Mouse (Mus musculus) MN1 (cell line): Measurements from ENCODE around the gene Acvr2b.
A peak's percentile ranks its signal among the peaks of the same experiment; 100 is the strongest.

Experiments
- DNase-seq: peaks from one replicate; pipeline ENCODE4 v3.0.0-alpha.2; 2016; ENCODE audit warnings: low spot score

The Acvr2b gene

GRCm38 (mm10) chr9:119408898-119409664 lies 7.2 kb downstream of the Acvr2b start:
- peak; percentile 84 for DNase-seq

DNA sequence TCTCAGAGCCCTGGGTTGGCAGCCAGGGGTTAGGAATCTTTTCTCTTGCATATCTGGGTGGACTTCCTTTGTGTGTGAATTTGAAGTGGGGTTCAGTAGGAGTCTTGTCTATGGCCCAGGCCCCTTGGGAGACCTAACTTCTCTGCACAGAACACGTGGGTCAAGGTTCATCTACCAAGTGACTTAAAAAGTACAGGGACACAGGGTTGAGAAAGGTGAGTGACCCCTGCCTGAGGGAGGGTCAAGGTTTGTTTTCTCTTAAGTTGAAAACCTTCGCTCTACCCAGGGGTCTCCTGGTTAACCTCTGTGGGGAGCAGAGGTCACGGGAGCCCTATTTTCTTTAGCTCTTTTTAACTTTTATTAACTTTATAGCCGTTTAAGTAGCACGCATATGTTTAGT lies 7.9 kb downstream of the Acvr2b start:
- DNase-seq = no peak

DNA sequence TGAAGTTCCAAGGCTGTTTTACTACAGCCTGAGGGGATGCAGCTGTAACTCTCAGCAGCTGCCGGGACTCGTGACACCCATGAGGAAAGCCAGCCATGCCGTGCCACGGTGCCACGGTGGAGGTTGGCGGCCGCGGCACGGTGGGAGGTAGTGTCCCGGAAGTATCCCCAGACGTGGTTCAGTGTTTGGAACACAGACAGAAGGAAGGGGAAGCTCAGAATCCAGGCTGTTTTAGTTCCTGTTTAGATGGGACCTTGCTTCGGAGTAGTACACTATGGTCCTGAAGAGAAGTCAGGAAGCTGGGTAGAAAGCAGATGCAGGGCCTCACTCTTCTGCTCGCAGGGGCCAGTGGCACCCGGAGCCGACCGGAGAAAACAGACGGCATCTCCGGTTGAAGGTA lies 16.1 kb downstream of the Acvr2b start:
- no peak for DNase-seq

GRCm38 (mm10) chr9:119419852-119420438 lies 18.0 kb downstream of the Acvr2b start:
- DNase-seq = no peak

- DNase-seq = peak; percentile 86
These were observed 23.5 kb downstream of the Acvr2b start for GRCm38 (mm10) chr9:119425217-119425975.

DNA sequence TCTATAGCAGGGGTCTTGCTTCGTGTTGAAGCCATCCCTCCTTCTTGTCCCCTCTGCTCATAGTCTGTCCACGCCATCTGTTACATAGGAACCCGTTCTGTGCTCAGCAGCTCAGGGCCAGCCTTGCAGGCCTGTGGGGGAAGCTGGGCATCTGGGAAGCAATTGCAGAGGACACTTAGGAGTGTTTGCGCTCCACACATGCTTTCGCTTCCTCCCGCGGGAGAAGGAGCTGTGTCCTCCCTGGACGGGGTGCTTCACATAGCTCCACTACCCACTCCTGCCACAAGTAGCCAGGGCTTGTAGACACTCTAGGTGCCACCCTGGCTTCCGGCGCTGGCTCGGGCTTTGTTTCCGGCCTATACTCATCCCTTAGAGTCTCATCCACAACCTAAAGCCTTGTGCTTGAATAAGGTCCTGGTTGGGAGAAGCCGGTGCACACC lies 24.1 kb downstream of the Acvr2b start:
- no peak for DNase-seq

- DNase-seq = no peak
These were observed 24.6 kb downstream of the Acvr2b start for GRCm38 (mm10) chr9:119426483-119426882.

DNA sequence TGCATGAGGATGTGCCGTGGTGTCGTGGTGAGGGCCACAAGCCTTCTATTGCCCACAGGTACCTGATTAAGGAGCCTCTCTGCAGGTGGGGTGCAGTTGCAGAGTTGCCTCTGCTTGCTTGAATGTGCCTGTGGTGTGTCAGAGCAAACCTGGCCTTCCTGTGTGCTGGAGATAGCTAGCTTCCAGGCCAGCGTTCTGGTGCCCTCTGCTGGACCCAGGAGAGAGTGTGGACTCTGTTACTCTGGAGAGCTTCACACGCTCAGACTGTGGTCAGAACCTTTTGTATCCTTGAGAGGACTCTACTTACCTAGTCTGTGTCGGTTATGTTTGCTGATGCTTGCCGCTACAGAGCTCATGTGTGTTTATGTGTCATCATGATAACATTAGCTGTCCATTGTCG lies 28.4 kb downstream of the Acvr2b start:
- peak; percentile 87 for DNase-seq

- DNase-seq = no peak
These were observed 33.9 kb downstream of the Acvr2b start for GRCm38 (mm10) chr9:119435855-119436254.

DNA sequence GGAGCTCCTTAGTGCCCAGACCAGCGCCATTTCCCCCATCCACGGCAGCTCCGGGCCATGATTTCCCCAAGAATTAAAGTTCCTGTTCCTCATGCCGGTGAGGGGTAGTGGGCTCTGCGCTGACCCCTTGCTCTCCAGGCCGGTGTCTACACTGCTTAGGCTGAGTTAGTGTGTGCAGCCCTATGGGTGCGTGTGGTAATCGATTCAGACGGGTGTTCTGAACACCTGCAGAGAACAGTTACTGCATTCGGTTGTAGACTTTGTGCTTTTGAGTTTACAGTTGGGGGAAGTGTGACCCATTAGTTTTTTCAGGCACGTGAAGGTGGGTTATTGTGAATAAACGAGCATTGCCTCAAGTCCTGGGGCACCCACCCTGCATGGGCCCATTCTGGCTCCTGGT lies 36.1 kb downstream of the Acvr2b start:
- no peak for DNase-seq

DNA sequence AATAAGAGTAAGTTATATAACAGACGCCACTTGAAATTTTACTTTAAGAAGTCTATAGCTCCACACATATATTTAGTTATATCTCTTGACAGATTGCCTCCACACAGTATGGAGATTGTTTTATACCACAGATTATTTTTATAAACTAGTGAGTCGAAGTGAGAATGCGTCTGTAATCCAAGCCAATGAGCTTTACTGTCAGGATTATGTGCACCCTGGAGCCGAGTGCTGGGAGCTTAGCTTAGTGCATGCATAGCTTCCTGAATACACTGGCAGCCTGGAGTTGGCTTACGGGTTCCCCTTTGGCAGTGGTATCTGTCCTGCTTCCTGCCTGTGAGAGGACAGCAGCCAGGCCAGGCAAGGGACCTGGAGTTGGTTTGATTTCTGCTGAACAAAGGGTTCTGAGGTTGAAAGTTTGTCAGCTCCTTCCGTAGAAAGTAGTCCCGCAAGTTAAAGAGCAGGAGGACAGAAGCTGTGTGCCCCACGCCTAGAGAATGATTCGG lies 36.6 kb downstream of the Acvr2b start:
- no peak for DNase-seq

DNA sequence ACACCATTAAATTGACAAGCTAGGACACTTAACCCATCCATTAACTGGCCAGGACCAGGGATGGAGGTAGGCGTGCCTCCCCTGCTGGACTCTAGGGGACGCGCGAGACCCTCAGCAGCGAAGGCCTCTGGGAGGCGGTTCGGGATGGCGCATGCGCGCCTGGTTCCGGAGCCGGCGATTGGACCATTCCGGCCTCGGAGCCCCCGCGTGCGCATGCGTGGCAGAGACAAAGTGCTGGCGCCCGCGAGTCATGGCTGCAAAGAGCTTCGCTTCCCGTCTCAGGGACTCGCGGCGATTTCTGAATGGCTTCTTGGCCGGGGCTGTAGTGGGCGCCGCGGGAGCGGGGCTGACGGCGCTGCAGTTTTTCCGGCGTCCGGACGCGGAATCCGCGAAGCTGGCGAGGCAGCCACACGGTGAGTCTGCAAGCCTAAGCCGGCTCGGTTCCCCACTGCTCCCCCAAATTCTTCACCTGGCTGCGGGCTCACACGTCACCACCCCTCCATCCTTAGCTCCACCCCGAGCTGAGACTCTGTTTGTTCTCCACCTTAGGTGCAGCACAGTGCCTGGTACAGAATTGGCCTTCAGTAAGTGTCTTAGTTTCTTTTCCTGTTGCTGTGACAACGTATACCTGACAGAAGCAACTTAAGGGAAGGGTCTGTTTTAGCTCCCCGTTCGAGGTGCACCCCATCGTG lies 43.0 kb downstream of the Acvr2b start, which contains the start of gene Exog:
Gene Exog (plus strand): TSS at position 206 of the 692 bp plus-strand sequence.
- peak; percentile 96 for DNase-seq

DNA sequence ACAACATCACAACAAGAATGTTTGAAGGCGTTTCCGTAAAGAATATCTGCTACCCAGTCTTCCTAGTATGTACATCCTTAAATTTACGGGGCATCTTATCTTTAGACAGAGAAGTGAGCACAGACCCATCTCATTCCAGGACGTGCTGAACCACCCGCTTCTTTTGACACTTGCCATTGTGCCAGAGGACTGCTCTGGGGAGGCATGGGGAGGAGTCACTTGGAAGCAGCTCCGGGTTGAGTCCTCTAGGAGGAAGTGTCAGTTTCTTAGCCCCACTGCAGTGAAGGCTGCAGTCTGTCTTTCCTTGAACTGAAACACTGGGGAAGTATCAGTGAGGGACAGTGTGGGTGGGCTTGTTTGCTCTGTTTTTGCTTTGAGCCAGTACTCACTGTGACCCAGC lies 43.8 kb downstream of the Acvr2b start:
- DNase-seq = peak; percentile 25

- DNase-seq = no peak
These were observed 54.0 kb downstream of the Acvr2b start for GRCm38 (mm10) chr9:119455967-119456366.

GRCm38 (mm10) chr9:119457122-119457521 lies 55.2 kb downstream of the Acvr2b start:
- no peak for DNase-seq

DNA sequence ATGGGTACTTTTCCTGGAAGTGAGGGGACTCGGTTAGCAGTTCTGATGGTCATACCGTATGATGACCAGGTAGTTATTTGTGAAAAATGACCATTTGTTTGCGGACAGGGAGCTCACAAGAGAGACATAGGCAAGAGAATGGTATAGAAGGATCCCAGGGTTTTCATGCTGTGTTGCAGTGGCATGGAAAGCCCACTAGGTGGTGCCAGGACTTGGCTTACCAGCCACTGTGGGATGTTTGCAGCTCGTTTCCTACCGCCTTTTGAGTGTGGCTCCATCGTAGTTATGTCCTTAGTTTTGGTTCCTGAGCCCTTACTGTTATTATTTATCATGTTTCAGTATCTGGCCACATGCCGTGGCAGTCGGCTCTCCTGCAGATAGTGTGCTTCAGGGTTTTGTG lies 58.5 kb downstream of the Acvr2b start:
- DNase-seq = peak; percentile 70

DNA sequence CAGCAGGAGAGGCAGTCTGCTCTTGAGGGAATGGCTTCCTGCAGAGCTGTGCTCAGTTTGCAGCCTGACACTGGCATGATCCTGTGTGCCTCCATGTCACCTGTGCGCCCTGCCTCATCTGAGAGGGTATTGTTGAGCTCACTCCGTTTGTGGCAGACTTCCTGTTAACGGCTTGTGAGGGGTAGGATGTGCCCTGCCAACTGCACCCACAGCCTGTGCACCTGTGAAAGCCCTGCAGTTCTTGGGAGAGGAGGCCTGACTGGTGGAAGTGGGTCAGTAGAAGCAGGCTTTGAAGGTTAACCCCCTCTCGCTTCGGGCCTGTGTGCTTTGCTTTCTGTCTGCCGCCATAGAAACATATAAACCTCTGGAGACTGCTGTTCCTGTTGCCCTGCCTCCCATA lies 63.1 kb downstream of the Acvr2b start:
- DNase-seq = no peak

GRCm38 (mm10) chr9:119465595-119465994 lies 63.7 kb downstream of the Acvr2b start:
- DNase-seq = peak; percentile 33

GRCm38 (mm10) chr9:119469691-119470353 lies 67.9 kb downstream of the Acvr2b start:
- peak; percentile 27 for DNase-seq

- no peak for DNase-seq
These were observed 70.5 kb downstream of the Acvr2b start for GRCm38 (mm10) chr9:119472412-119472918.

DNA sequence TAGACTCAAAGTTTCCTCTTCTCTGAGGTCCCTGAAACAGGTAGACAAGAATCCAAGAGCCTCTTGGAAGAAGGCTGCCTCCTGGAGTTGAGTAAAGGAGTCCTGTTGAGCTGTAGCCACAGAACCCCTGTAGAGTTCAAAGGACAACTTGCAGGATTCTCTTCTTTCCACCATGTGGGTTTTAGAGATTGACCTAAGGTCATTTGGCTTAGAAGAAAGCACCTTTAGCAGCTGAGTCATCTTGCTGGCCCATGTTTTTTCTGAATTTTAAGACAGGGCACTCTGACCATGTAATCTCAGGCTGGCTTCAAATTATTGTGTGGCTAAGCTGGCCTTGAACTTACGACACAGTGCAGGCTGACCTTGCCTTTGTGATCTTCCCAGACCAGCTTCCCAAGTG lies 71.1 kb downstream of the Acvr2b start:
- no peak for DNase-seq
